ENCODE assay signal across 12 mouse cellular contexts in genomic region chr10:18107471-18107870, GRCm38 (mm10). TPM values are rescaled to one million over a fixed set of nuclear protein-coding genes. Genes with fewer than 3 reads are reported as not detected.
DNase-seq lines count a peak whose midpoint lies in the region; ATAC-seq and TF ChIP-seq lines count a peak whose summit lies in the region.
"Had no signal": no experiment of that assay in that cellular context is flagged by ENCODE, and none has a peak within 500 bp of the region (broad histone marks: within the 10 kb centered on the region; RNA-seq: fewer than 3 reads in every experiment).

No protein-coding gene starts in this region.

- no peak for ATAC-seq in embryonic facial prominence, embryonic 14.5 days (ENCODE audit: low read depth)
- ATAC-seq in liver, embryonic 14.5 days (ENCODE audit: insufficient read depth), result no peak
- ATAC-seq in liver, embryonic 12.5 days, result no peak
- peak; percentile 60 for ATAC-seq in CD4-positive, CD25-positive, alpha-beta regulatory T cell, adult 4 months
- ATAC-seq in activated CD4-positive, CD25-positive, alpha-beta regulatory T cell, adult 4 months, result no peak
- ATAC-seq in megakaryocyte, adult 5-6 weeks (ENCODE audit: poor library complexity, severe bottlenecking), result no peak

- H3K4me1 ChIP-seq in embryonic facial prominence, embryonic 14.5 days (ENCODE audit: control insufficient read depth, insufficient read depth, low read length), result no peaks in the 10 kb centered on the region
- H3K4me1 ChIP-seq in embryonic facial prominence, embryonic 10.5 days, result no peaks in the 10 kb centered on the region
- H3K4me1 ChIP-seq in liver, embryonic 14.5 days (replicated peaks; ENCODE audit: control insufficient read depth in 2 of 2, insufficient read depth in 2 of 2, low read length in 1 of 2), result no peaks in the 10 kb centered on the region
- H3K4me1 ChIP-seq in liver, embryonic 12.5 days, result no peaks in the 10 kb centered on the region
- H3K4me1 ChIP-seq in cortical plate, adult 2 months (ENCODE audit: control insufficient read depth, insufficient read depth, low read length), result no peaks in the 10 kb centered on the region
- H3K4me1 ChIP-seq: hindbrain, embryonic 10.5 days; neural tube, embryonic 15.5 days had no signal

- no peak overlapping the region for H3K27ac ChIP-seq in embryonic facial prominence, embryonic 14.5 days (replicated peaks; ENCODE audit: low read depth, low read length)
- H3K27ac ChIP-seq in embryonic facial prominence, embryonic 10.5 days (replicated peaks), result no peak overlapping the region
- H3K27ac ChIP-seq in liver, embryonic 14.5 days, result no peak overlapping the region
- H3K27ac ChIP-seq in liver, embryonic 12.5 days, result no peak overlapping the region
- H3K27ac ChIP-seq in cortical plate, adult 2 months (ENCODE audit: insufficient read depth, low read length), result no peak overlapping the region
- H3K27ac ChIP-seq: hindbrain, embryonic 10.5 days; macrophage; neural tube, embryonic 15.5 days had no signal

- no peaks in the 10 kb centered on the region for H3K9me3 ChIP-seq in embryonic facial prominence, embryonic 14.5 days (ENCODE audit: control insufficient read depth, low read length)
- no peaks in the 10 kb centered on the region for H3K9me3 ChIP-seq in embryonic facial prominence, embryonic 10.5 days
- no peaks in the 10 kb centered on the region for H3K9me3 ChIP-seq in liver, embryonic 14.5 days (ENCODE audit: control insufficient read depth, low read length)
- H3K9me3 ChIP-seq in liver, embryonic 12.5 days (replicated peaks), result no peaks in the 10 kb centered on the region
- H3K9me3 ChIP-seq: hindbrain, embryonic 10.5 days; neural tube, embryonic 15.5 days had no signal

- TF ChIP-seq EP300 in liver, embryonic 14.5 days (IDR thresholded peaks at IDR 0.05; ENCODE audit: low read depth), result no peak

- TF ChIP-seq POLR2A in cortical plate, adult 2 months (IDR thresholded peaks at IDR 0.05; ENCODE audit: extremely low read depth, insufficient read depth, low read length), result no peak

- H3K27me3 ChIP-seq in embryonic facial prominence, embryonic 14.5 days (replicated peaks; ENCODE audit: control insufficient read depth, insufficient read depth, low read length), result no peaks in the 10 kb centered on the region
- no peaks in the 10 kb centered on the region for H3K27me3 ChIP-seq in embryonic facial prominence, embryonic 10.5 days (replicated peaks; ENCODE audit: low read depth, poor library complexity, severe bottlenecking)
- H3K27me3 ChIP-seq in liver, embryonic 14.5 days (ENCODE audit: control insufficient read depth, insufficient read depth, low read length), result no peaks in the 10 kb centered on the region
- no peaks in the 10 kb centered on the region for H3K27me3 ChIP-seq in liver, embryonic 12.5 days (replicated peaks)
- H3K27me3 ChIP-seq: neural tube, embryonic 15.5 days had no signal

- no peak overlapping the region for H3K4me3 ChIP-seq in embryonic facial prominence, embryonic 14.5 days (ENCODE audit: low read depth, low read length)
- no peak overlapping the region for H3K4me3 ChIP-seq in embryonic facial prominence, embryonic 10.5 days
- no peak overlapping the region for H3K4me3 ChIP-seq in liver, embryonic 14.5 days (ENCODE audit: insufficient read depth in 1 of 2, low read depth in 2 of 2, low read length in 2 of 2)
- H3K4me3 ChIP-seq in liver, embryonic 12.5 days, result no peak overlapping the region
- no peak overlapping the region for H3K4me3 ChIP-seq in cortical plate, adult 2 months (ENCODE audit: insufficient read depth, low read length)
- H3K4me3 ChIP-seq: hindbrain, embryonic 10.5 days; neural tube, embryonic 15.5 days had no signal

- H3K36me3 ChIP-seq in embryonic facial prominence, embryonic 14.5 days (ENCODE audit: control insufficient read depth, insufficient read depth, low read length), result peaks cover 46% of the 10 kb centered on the region
- H3K36me3 ChIP-seq in embryonic facial prominence, embryonic 10.5 days (replicated peaks), result peaks cover 51% of the 10 kb centered on the region
- H3K36me3 ChIP-seq in liver, embryonic 14.5 days (replicated peaks; ENCODE audit: control insufficient read depth, insufficient read depth, low read depth), result no peaks in the 10 kb centered on the region
- peaks cover 33% of the 10 kb centered on the region for H3K36me3 ChIP-seq in liver, embryonic 12.5 days

- peak; percentile 28; the same call in 1 of the 2 replicates for TF ChIP-seq CTCF in liver, embryonic 14.5 days (IDR thresholded peaks at IDR 0.05; ENCODE audit: low read depth)
- peak; percentile 47 for TF ChIP-seq CTCF in cortical plate, adult 2 months (IDR thresholded peaks at IDR 0.05; ENCODE audit: extremely low read depth, insufficient read depth, low read length)

- no peak overlapping the region for H3K9ac ChIP-seq in embryonic facial prominence, embryonic 14.5 days (ENCODE audit: low read depth, low read length)
- H3K9ac ChIP-seq in liver, embryonic 14.5 days (replicated peaks), result no peak overlapping the region
- H3K9ac ChIP-seq in liver, embryonic 12.5 days, result no peak overlapping the region
- H3K9ac ChIP-seq: neural tube, embryonic 15.5 days had no signal

- DNase-seq in embryonic facial prominence, embryonic 14.5 days (ENCODE audit: low spot score), result peak; percentile 27
- no peak for DNase-seq in embryonic facial prominence, embryonic 10.5 days (ENCODE audit: low spot score)
- DNase-seq in liver, embryonic 14.5 days (ENCODE audit: low read depth in 3 of 3, low spot score in 3 of 3), result no peak
- DNase-seq: cerebellum, adult 11 months had no signal

- WGBS in embryonic facial prominence, embryonic 14.5 days, result 71% methylated on average over 5 of the region's 5 CpGs
- 81% methylated on average over 5 of the region's 5 CpGs for WGBS in embryonic facial prominence, embryonic 10.5 days
- 68% methylated on average over 5 of the region's 5 CpGs for WGBS in liver, embryonic 14.5 days (ENCODE audit: insufficient replicate concordance)
- 77% methylated on average over 5 of the region's 5 CpGs for WGBS in liver, embryonic 12.5 days (ENCODE audit: insufficient replicate concordance)

- no peak overlapping the region for H3K4me2 ChIP-seq in embryonic facial prominence, embryonic 14.5 days (ENCODE audit: low read depth, low read length)
- no peak overlapping the region for H3K4me2 ChIP-seq in liver, embryonic 14.5 days (ENCODE audit: low read depth)
- no peak overlapping the region for H3K4me2 ChIP-seq in liver, embryonic 12.5 days
- H3K4me2 ChIP-seq: neural tube, embryonic 15.5 days had no signal

RNA-seq across cellular contexts. Expression of gene Reps1, which starts 51.8 kb away (rescaled TPM):
- 20.5 and 21.7 TPM in 2 replicates for polyA plus RNA-seq in embryonic facial prominence, embryonic 14.5 days (2014; fragmentation: Nextera tagmentation; extraction: Ambion mirVana)
- polyA plus RNA-seq in embryonic facial prominence, embryonic 10.5 days (2016; fragmentation: Nextera tagmentation; extraction: Ambion mirVana), result 15.3 and 16.5 TPM in 2 replicates
- 10.7 and 13.3 TPM in 2 replicates for polyA plus RNA-seq in liver, embryonic 14.5 days (2012; rRNA removed)
- polyA plus RNA-seq in liver, embryonic 14.5 days (2014; fragmentation: Nextera tagmentation; extraction: Ambion mirVana), result 3.4 and 6.0 TPM in 2 replicates
- polyA plus RNA-seq in liver, embryonic 12.5 days (2016; fragmentation: Nextera tagmentation; extraction: Ambion mirVana), result 14.5 and 15.5 TPM in 2 replicates
- polyA plus RNA-seq in CD4-positive, CD25-positive, alpha-beta regulatory T cell, adult 4 months (2017; shearing (Covaris generic)), result 10 to 100 TPM; 34.9 to 39.9 TPM
- polyA plus RNA-seq in cortical plate, adult 2 months (2012; rRNA removed), result 74.5 and 80.7 TPM in 2 replicates
- polyA plus RNA-seq in activated CD4-positive, CD25-positive, alpha-beta regulatory T cell, adult 4 months (2017; shearing (Covaris generic)), result 10 to 100 TPM; 25.2 to 28.1 TPM
- total RNA-seq in megakaryocyte, adult 5-6 weeks (2015), result 67.3 and 78.2 TPM in 2 replicates
- 39.8 and 51.0 TPM in 2 replicates for total RNA-seq in megakaryocyte, adult 5-6 weeks (2017)
